In genomic region chr8:13785250-13785763, GRCm38 (mm10) we compare ENCODE assay signal across 8 mouse cellular contexts. TPM values are rescaled to one million over a fixed set of nuclear protein-coding genes. Genes with fewer than 3 reads are reported as not detected.
A peak's percentile ranks its signal among the peaks of the same experiment; 100 is the strongest.
DNase-seq lines count a peak whose midpoint lies in the region; ATAC-seq and TF ChIP-seq lines count a peak whose summit lies in the region.

TSS of gene Upf3a (plus strand) at chr8:13785615.

- peak within 1 kb of the TSS; percentile 84 for H3K4me2 ChIP-seq in forebrain, embryonic 15.5 days (replicated peaks)

- H3K27me3 ChIP-seq in forebrain, embryonic 15.5 days: no peaks in the 10 kb centered on the region

- ATAC-seq in forebrain, embryonic 15.5 days (replicated peaks): peak; percentile 94
- peak; percentile 95 for ATAC-seq in neutrophil, adult 5-6 weeks (ENCODE audit: extremely low read depth, insufficient number of reproducible peaks, low FRiP score, poor library complexity, severe bottlenecking)

- H3K36me3 ChIP-seq in forebrain, embryonic 15.5 days: peaks cover 35% of the 10 kb centered on the region

- H3K4me3 ChIP-seq in forebrain, embryonic 15.5 days: peak within 1 kb of the TSS; percentile 68
- peak within 1 kb of the TSS; percentile 76 for H3K4me3 ChIP-seq in lung, adult 2 months (replicated peaks; ENCODE audit: extremely low read depth, low read depth, low read length)

- intact Hi-C loops in heart, postnatal 25 days (cut with DNase I): loop anchor here (5.0 kb wide), 1 partner anchor 102 kb away; no protein-coding TSS in a partner anchor

- no peak for TF ChIP-seq POLR2A in lung, adult 2 months (IDR thresholded peaks at IDR 0.05; ENCODE audit: borderline replicate concordance, extremely low read depth, low read depth, low read length)

- peak within 1 kb of the TSS; percentile 98 for H3K27ac ChIP-seq in forebrain, embryonic 15.5 days (replicated peaks)

- peak within 1 kb of the TSS; percentile 95 for H3K9ac ChIP-seq in forebrain, embryonic 15.5 days (replicated peaks)

- DNase-seq in ES-CJ7 (ENCODE audit: low read depth, low spot score): peak; percentile 97
- peak; percentile 86 for DNase-seq in cerebellum, adult 11 months
- DNase-seq in heart, postnatal 25 days (ENCODE audit: low spot score): peak; percentile 82
- DNase-seq in layer of hippocampus, adult 18-20 months (ENCODE audit: low spot score in 2 of 2): peak; percentile 80 to 91
- DNase-seq in lung, adult 2 months: no peak
- peak; percentile 83 to 88 for DNase-seq in thymus, adult 18-20 months

- H3K9me3 ChIP-seq in forebrain, embryonic 15.5 days: no peaks in the 10 kb centered on the region

- peaks cover 20% of the 10 kb centered on the region for H3K4me1 ChIP-seq in forebrain, embryonic 15.5 days
- peaks cover 4% of the 10 kb centered on the region; the same call in 1 of the 2 replicates for H3K4me1 ChIP-seq in lung, adult 2 months (ENCODE audit: control insufficient read depth, insufficient read depth, low read length)

- under 1% methylated on average over 46 of the region's 47 CpGs for WGBS in forebrain, embryonic 15.5 days
- under 1% methylated on average over 47 of the region's 47 CpGs for WGBS in lung, adult 2 months

- peak; percentile 32; the same call in 1 of the 2 replicates for TF ChIP-seq CTCF in lung, adult 2 months (IDR thresholded peaks at IDR 0.05; ENCODE audit: insufficient read depth, low read length)

RNA-seq across cellular contexts. Expression of gene Upf3a, which starts in this region (rescaled TPM):
- 43.9 and 46.8 TPM in 2 replicates for polyA plus RNA-seq in forebrain, embryonic 15.5 days (2015; fragmentation: Nextera tagmentation; extraction: Ambion mirVana)
- total RNA-seq in heart, postnatal 25 days (2021): 10 to 100 TPM in 1 of 2 experiments, 1 to 10 TPM in 1; 8.6 to 10.4 TPM
- total RNA-seq in layer of hippocampus, adult 18-20 months (2021): 10 to 100 TPM; 31.3 to 36.8 TPM
- 8.5 and 9.9 TPM in 2 replicates for polyA plus RNA-seq in lung, adult 2 months (2012; rRNA removed)
- 30.1 and 34.1 TPM in 2 replicates for total RNA-seq in neutrophil, adult 5-6 weeks (2017)
